Mouse (Mus musculus): ENCODE measurements around the gene Efcab5.

GRCm38 (mm10) chr11:77133450-77133849 is 55.3 kb downstream of the Efcab5 start:
- no peak for TF ChIP-seq CHD2 (IDR thresholded peaks at IDR 0.05; ENCODE audit: low read depth, low read length)
- TF ChIP-seq ZC3H11A (IDR thresholded peaks at IDR 0.05; ENCODE audit: borderline replicate concordance, low read depth, low read length), result no peak
- TF ChIP-seq MAFK (IDR thresholded peaks at IDR 0.05; ENCODE audit: insufficient read depth, low read depth, low read length), result no peak
- no peak for TF ChIP-seq HCFC1 (IDR thresholded peaks at IDR 0.05; ENCODE audit: borderline replicate concordance, insufficient read depth, low read length)
- TF ChIP-seq ZNF384 (IDR thresholded peaks at IDR 0.05; ENCODE audit: low read depth, low read length), result no peak
